Mouse (Mus musculus) small intestine, adult 2 months (tissue): Measurements from ENCODE around the gene Mtor. TPM values are rescaled to one million over a fixed set of nuclear protein-coding genes. Genes with fewer than 3 reads are reported as not detected.

ENCODE experiments used
- H3K27ac ChIP-seq: fragments of 200-500 bp; 2 replicates; pipeline ENCODE4 v1.5.1; 2012; ENCODE audit warnings: low read depth, low read length, control low read depth, inconsistent platforms; ENCODE audit not compliant: insufficient read depth
- H3K27me3 ChIP-seq: fragments of 200-500 bp; 2 replicates; pipeline ENCODE4 v1.6.1; 2012; ENCODE audit warnings: mild to moderate bottlenecking, moderate library complexity, low read length, inconsistent platforms; ENCODE audit not compliant: control insufficient read depth, insufficient read depth
- H3K36me3 ChIP-seq: fragments of 200-500 bp; 2 replicates; pipeline ENCODE4 v1.6.1; 2012; ENCODE audit warnings: mild to moderate bottlenecking, low read length, control low read depth, inconsistent platforms; ENCODE audit not compliant: control insufficient read depth, insufficient read depth
- H3K4me1 ChIP-seq: fragments of 200-500 bp; 2 replicates; pipeline ENCODE4 v1.6.1; 2012; ENCODE audit warnings: low read length, inconsistent platforms, mixed read lengths; ENCODE audit not compliant: control insufficient read depth, insufficient read depth, insufficient read length
- H3K4me3 ChIP-seq: fragments of 200-500 bp; 2 replicates; pipeline ENCODE4 v1.5.1; 2012; ENCODE audit warnings: low read depth, mild to moderate bottlenecking, control low read depth, inconsistent platforms, low read length, moderate library complexity
- CTCF ChIP-seq: fragments of 200-500 bp; IDR thresholded peaks from 2 replicates; pipeline ENCODE4 v1.5.1; 2012; ENCODE audit warnings: low read depth, mild to moderate bottlenecking, control low read depth, inconsistent platforms, low read length, moderate library complexity, mixed read lengths; ENCODE audit not compliant: insufficient replicate concordance, insufficient read length; ENCODE audit errors: extremely low read depth
- POLR2A ChIP-seq: fragments of 200-500 bp; IDR thresholded peaks from 2 replicates; pipeline ENCODE4 v1.6.1; 2012; ENCODE audit warnings: low read depth, mild to moderate bottlenecking, control low read depth, inconsistent platforms, low read length, moderate library complexity
- WGBS: fragments of 180-500 bp; shearing (Covaris S2); methylation state at CpG from one replicate; pipeline ENCODE4 v1.1.7; 2018; 5-methylcytosine and 5-hydroxymethylcytosine counted together
- polyA plus RNA-seq: library from polyadenylated mRNA; depleted of rRNA; stranded (reverse); fragments of >200 nt; gene quantifications from 2 replicates; pipeline ENCODE4 v1.2.3, GENCODE M21; 2012

Mtor gene
- polyA plus RNA-seq, 1 experiment, result 16.0 TPM

- H3K36me3 ChIP-seq, result peaks cover 14% of the 10 kb centered on the region; the same call in 1 of the 2 replicates
- no peaks in the 10 kb centered on the region for H3K27me3 ChIP-seq
- no peak for TF ChIP-seq CTCF
- no peak for TF ChIP-seq POLR2A
- no peak overlapping the region for H3K27ac ChIP-seq
- H3K4me3 ChIP-seq, result no peak overlapping the region
- H3K4me1 ChIP-seq, result peaks cover 3% of the 10 kb centered on the region; the same call in 1 of the 2 replicates
- WGBS, result 94% methylated on average over 12 of the region's 12 CpGs
Observed at GRCm38 (mm10) chr4:148598826-148599225, 150.4 kb downstream of the Mtor start.

- Histone ChIP-seq H3K36me3 (peaks cover 7% of the 10 kb centered on the region; the same call in 1 of the 2 replicates), H3K27ac (no peak overlapping the region), H3K4me1 (peaks cover 3% of the 10 kb centered on the region; the same call in 1 of the 2 replicates), H3K27me3 (no peaks in the 10 kb centered on the region), H3K4me3 (no peak overlapping the region)
- WGBS, result 71% methylated on average over 4 of the region's 4 CpGs
- TF ChIP-seq CTCF (no peak), POLR2A (no peak)
Observed at GRCm38 (mm10) chr4:148600316-148600715, 151.9 kb downstream of the Mtor start.

- no peak overlapping the region for H3K27ac ChIP-seq
- peaks cover 3% of the 10 kb centered on the region; the same call in 1 of the 2 replicates for H3K4me1 ChIP-seq
- H3K36me3 ChIP-seq, result 0 out of 2 replicates have a peak, but pooled peaks cover 1% of the 10 kb centered on the region
- WGBS, result 74% methylated on average over 4 of the region's 4 CpGs
- TF ChIP-seq CTCF (no peak), POLR2A (no peak)
- H3K4me3 ChIP-seq, result no peak overlapping the region
- H3K27me3 ChIP-seq, result no peaks in the 10 kb centered on the region
Observed at GRCm38 (mm10) chr4:148601871-148602270, 153.5 kb downstream of the Mtor start.

- Histone ChIP-seq H3K36me3 (no peaks in the 10 kb centered on the region), H3K27ac (no peak within 1 kb of the TSS), H3K27me3 (no peaks in the 10 kb centered on the region), H3K4me3 (no peak within 1 kb of the TSS), H3K4me1 (peaks cover 3% of the 10 kb centered on the region; the same call in 1 of the 2 replicates)
- no peak for TF ChIP-seq CTCF
- TF ChIP-seq POLR2A, result no peak
- 90% methylated on average over 14 of the region's 14 CpGs for WGBS
Observed at GRCm38 (mm10) chr4:148602357-148603120, 154.1 kb downstream of the Mtor start, which contains the start of gene Masp2. Gene Masp2 (plus strand): TSS chr4:148602554.

- Histone ChIP-seq H3K4me3 (no peak overlapping the region), H3K27me3 (no peaks in the 10 kb centered on the region), H3K4me1 (peaks cover 3% of the 10 kb centered on the region; the same call in 1 of the 2 replicates), H3K36me3 (no peaks in the 10 kb centered on the region), H3K27ac (no peak overlapping the region)
- WGBS, result 77% methylated on average over 10 of the region's 10 CpGs
- no peak for TF ChIP-seq CTCF
- TF ChIP-seq POLR2A, result no peak
Observed at GRCm38 (mm10) chr4:148603376-148604139, 155.1 kb downstream of the Mtor start.

- Histone ChIP-seq H3K27ac (no peak overlapping the region), H3K4me3 (no peak overlapping the region), H3K4me1 (peaks cover 3% of the 10 kb centered on the region; the same call in 1 of the 2 replicates), H3K27me3 (no peaks in the 10 kb centered on the region), H3K36me3 (no peaks in the 10 kb centered on the region)
- no peak for TF ChIP-seq CTCF
- no peak for TF ChIP-seq POLR2A
- 72% methylated on average over 7 of the region's 7 CpGs for WGBS
Observed at GRCm38 (mm10) chr4:148604141-148604540, 155.7 kb downstream of the Mtor start.
